Mouse (Mus musculus): Measurements from ENCODE around the gene Cmss1.

- no peak for TF ChIP-seq TAL1 (IDR thresholded peaks at IDR 0.05; ENCODE audit: low read length)
- TF ChIP-seq GATA1 (IDR thresholded peaks at IDR 0.05; ENCODE audit: low read length) = no peak
Measured at GRCm38 (mm10) chr16:57534811-57535210, 71.9 kb downstream of the Cmss1 start.
